8 mouse cellular contexts compared by ENCODE assay signal in the genomic region with DNA sequence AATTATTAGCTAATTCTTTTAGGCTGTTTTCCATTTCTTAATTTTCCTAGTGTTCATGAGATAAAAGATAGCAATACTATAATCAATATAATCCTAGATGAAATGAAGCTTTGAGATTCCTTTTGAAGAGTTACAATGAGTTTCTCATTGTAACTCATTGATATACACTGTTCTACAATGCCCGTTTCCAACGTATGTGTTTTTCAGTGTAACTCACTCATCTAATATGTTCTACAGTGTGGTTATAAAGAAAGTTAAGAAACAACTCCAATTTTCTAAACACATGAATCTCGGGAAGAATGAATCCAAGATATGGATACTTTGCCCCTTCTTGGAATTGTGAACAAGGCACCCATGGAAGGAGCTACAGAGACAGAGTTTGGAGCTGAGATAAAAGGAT. TPM values are rescaled to one million over a fixed set of nuclear protein-coding genes. Genes with fewer than 3 reads are reported as not detected.
DNase-seq lines count a peak whose midpoint lies in the region; ATAC-seq lines count a peak whose summit lies in the region.

No protein-coding gene starts in this region.

- H3K9ac ChIP-seq in hindbrain, embryonic 13.5 days, result no peak overlapping the region
- H3K9ac ChIP-seq in lung, embryonic 15.5 days, result no peak overlapping the region

- H3K9me3 ChIP-seq in hindbrain, embryonic 13.5 days, result peaks cover 3% of the 10 kb centered on the region
- H3K9me3 ChIP-seq in lung, embryonic 15.5 days, result no peaks in the 10 kb centered on the region

- no peak overlapping the region for H3K27ac ChIP-seq in hindbrain, embryonic 13.5 days
- H3K27ac ChIP-seq in lung, embryonic 15.5 days, result no peak overlapping the region

- peak; percentile 100 for DNase-seq in Muller cell, postnatal 12 days (ENCODE audit: inconsistent ontology term)
- DNase-seq in cerebellum, postnatal 4 days (ENCODE audit: low spot score in 2 of 2), result peak; percentile 100
- DNase-seq in gastrocnemius, adult 18-20 months (ENCODE audit: low spot score), result peak; percentile 100
- DNase-seq in layer of hippocampus, postnatal 10 days (ENCODE audit: low spot score in 2 of 2), result peak; percentile 100
- peak; percentile 100 for DNase-seq in ovary, postnatal 10 days (ENCODE audit: low spot score)
- peak; percentile 100 for DNase-seq in thymus, postnatal 10 days (ENCODE audit: low spot score in 2 of 2)

- ATAC-seq in hindbrain, embryonic 13.5 days (ENCODE audit: low FRiP score), result peak; percentile 100
- ATAC-seq in lung, embryonic 15.5 days (ENCODE audit: borderline replicate concordance, extremely low read depth, low FRiP score, low TSS enrichment), result peak; percentile 100

- H3K4me2 ChIP-seq in hindbrain, embryonic 13.5 days, result no peak overlapping the region
- no peak overlapping the region for H3K4me2 ChIP-seq in lung, embryonic 15.5 days

- H3K27me3 ChIP-seq in hindbrain, embryonic 13.5 days, result no peaks in the 10 kb centered on the region
- no peaks in the 10 kb centered on the region for H3K27me3 ChIP-seq in lung, embryonic 15.5 days

- no peak overlapping the region for H3K4me3 ChIP-seq in hindbrain, embryonic 13.5 days
- H3K4me3 ChIP-seq in lung, embryonic 15.5 days, result no peak overlapping the region

- 82% methylated on average over 3 of the region's 3 CpGs for WGBS in hindbrain, embryonic 13.5 days
- 72% methylated on average over 3 of the region's 3 CpGs for WGBS in lung, embryonic 15.5 days

- no peaks in the 10 kb centered on the region for H3K36me3 ChIP-seq in hindbrain, embryonic 13.5 days
- no peaks in the 10 kb centered on the region for H3K36me3 ChIP-seq in lung, embryonic 15.5 days

- H3K4me1 ChIP-seq in hindbrain, embryonic 13.5 days (replicated peaks), result no peaks in the 10 kb centered on the region
- no peaks in the 10 kb centered on the region for H3K4me1 ChIP-seq in lung, embryonic 15.5 days

RNA-seq across cellular contexts. Expression of a gene that starts 35.5 kb away (rescaled TPM):
- total RNA-seq in gastrocnemius, adult 18-20 months (2021), result under 1 TPM; 0.05 to 0.31 TPM
- 144 and 156 TPM in 2 replicates for polyA plus RNA-seq in hindbrain, embryonic 13.5 days (2015; fragmentation: Nextera tagmentation; extraction: Ambion mirVana)
- 100 to 1,000 TPM; 163 to 180 TPM for total RNA-seq in layer of hippocampus, postnatal 10 days (2021)
- 9.5 and 10.9 TPM in 2 replicates for polyA plus RNA-seq in lung, embryonic 15.5 days (2015; fragmentation: Nextera tagmentation; extraction: Ambion mirVana)

Comparison
In these comparisons a context has a peak if more than half of its experiments do, and no peak if none do; other contexts are left out.
1. RNA of a gene that starts 35.5 kb away (total RNA-seq): 163 to 180 TPM in layer of hippocampus, postnatal 10 days; 0.05 to 0.31 TPM in gastrocnemius, adult 18-20 months; every median in the first group is over 100 times any median in the second.
2. Peak in every context shown above with its lines, with median percentiles within 50 percentile points of each other: DNase-seq.